Mouse (Mus musculus) kidney, embryonic 16.5 days (tissue): Measurements from ENCODE around the gene Ogfrl1. TPM values are rescaled to one million over a fixed set of nuclear protein-coding genes. Genes with fewer than 3 reads are reported as not detected.
"Not testable (repeated sequence)": the region's sequence is repeated elsewhere in the genome, so short reads cannot be mapped to it uniquely, and the experiment has no call there.

Experiments
- ATAC-seq: fragments of 200-750 bp; cut with Nextera tagmentation; 2 replicates; pipeline ENCODE4 v1.8.0; 2017; ENCODE audit warnings: moderate TSS enrichment; ENCODE audit not compliant: low FRiP score, low TSS enrichment
- H3K27ac ChIP-seq: fragments of 300-500 bp; sonication (generic); 2 replicates; pipeline ENCODE4 v1.5.1; 2014; ENCODE audit warnings: low read length
- H3K27me3 ChIP-seq: fragments of 300-500 bp; sonication (generic); 2 replicates; pipeline ENCODE4 v1.6.1; 2014; ENCODE audit warnings: low read length, control low read depth, mixed read lengths; ENCODE audit not compliant: insufficient read depth
- H3K36me3 ChIP-seq: fragments of 300-500 bp; sonication (generic); 2 replicates; pipeline ENCODE4 v1.6.1; 2014; ENCODE audit warnings: low read length, control low read depth, mixed read lengths; ENCODE audit not compliant: insufficient read depth
- H3K4me1 ChIP-seq: fragments of 300-500 bp; sonication (generic); 2 replicates; pipeline ENCODE4 v1.6.1; 2014; ENCODE audit warnings: low read length, control low read depth, mixed read lengths; ENCODE audit not compliant: insufficient read depth
- H3K4me2 ChIP-seq: fragments of 300-500 bp; sonication (generic); replicated peaks from 2 replicates; pipeline ENCODE4 v1.6.1; 2014; ENCODE audit warnings: low read depth, low read length
- H3K4me3 ChIP-seq: fragments of 300-500 bp; sonication (generic); 2 replicates; pipeline ENCODE4 v1.5.1; 2014; ENCODE audit warnings: mild to moderate bottlenecking, low read length
- H3K9ac ChIP-seq: fragments of 300-500 bp; sonication (generic); replicated peaks from 2 replicates; pipeline ENCODE4 v1.6.1; 2014; ENCODE audit warnings: low read length
- H3K9me3 ChIP-seq: fragments of 300-500 bp; sonication (generic); 2 replicates; pipeline ENCODE4 v1.6.1; 2016; ENCODE audit warnings: low read length, control low read depth
- WGBS: fragments of 180-500 bp; shearing (Covaris S2); extraction: QIAGEN DNeasy Blood & Tissue Kit; methylation state at CpG from one replicate; pipeline ENCODE4 v1.1.7; 2014; 5-methylcytosine and 5-hydroxymethylcytosine counted together
- polyA plus RNA-seq: library from polyadenylated mRNA; unstranded; fragments of >200 nt; fragmentation: Nextera tagmentation; extraction: Ambion mirVana; gene quantifications from 2 replicates; pipeline ENCODE4 v1.2.1, GENCODE M21; 2015

The Ogfrl1 gene
- polyA plus RNA-seq, 1 experiment from 2014 or later: 6.9 TPM

DNA sequence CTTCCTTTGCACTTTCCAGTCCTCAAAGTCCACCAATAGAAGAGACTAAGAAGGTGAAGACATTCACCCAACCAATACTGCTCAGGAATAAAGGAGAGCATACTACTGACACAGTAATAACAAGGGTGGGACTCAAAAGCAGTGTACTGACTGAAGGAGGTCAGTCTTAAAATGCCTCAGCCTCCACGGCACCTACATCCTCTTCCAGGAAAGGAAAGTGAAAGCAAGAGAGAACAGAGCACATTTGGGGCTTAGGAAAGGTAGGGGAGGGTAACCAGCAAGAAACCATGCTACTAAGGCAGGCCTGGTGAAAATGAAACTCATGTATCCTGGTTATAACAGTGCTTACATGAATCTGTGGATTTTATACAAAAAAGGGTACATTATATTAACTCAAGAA, 2.0 kb upstream of the Ogfrl1 start:
- Histone ChIP-seq H3K27me3 (no peaks in the 10 kb centered on the region), H3K36me3 (no peaks in the 10 kb centered on the region), H3K9ac (no peak overlapping the region), H3K9me3 (no peaks in the 10 kb centered on the region), H3K4me3 (no peak overlapping the region), H3K4me1 (no peaks in the 10 kb centered on the region), H3K27ac (no peak overlapping the region), H3K4me2 (no peak overlapping the region)
- ATAC-seq: no peak
- WGBS: 46% methylated on average over 1 of the region's 1 CpGs

DNA sequence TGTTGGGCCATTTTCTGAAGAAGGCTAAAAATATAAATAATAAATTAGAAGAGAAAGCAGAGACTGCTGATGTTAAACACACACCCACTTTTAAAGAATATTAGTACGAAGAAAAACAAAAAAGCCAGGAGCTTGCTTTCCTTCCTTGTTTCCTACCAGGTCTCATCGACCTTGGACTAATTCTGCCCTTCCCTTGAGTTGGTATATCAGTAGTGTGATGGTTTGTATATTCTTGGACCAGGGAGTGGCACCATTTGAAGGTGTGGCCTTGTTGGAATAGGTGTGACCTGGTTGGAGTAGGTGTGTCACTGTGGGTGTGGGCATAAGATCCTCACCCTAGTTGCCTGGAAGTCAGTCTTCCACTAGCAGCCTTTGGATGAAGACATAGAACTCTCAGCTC, 3.2 kb downstream of the Ogfrl1 start:
- not testable (repeated sequence) for H3K4me3 ChIP-seq, H3K27ac ChIP-seq, ATAC-seq, H3K9ac ChIP-seq, H3K36me3 ChIP-seq, H3K4me2 ChIP-seq, H3K9me3 ChIP-seq, H3K27me3 ChIP-seq, H3K4me1 ChIP-seq
- WGBS: 72% methylated on average over 2 of the region's 2 CpGs

DNA sequence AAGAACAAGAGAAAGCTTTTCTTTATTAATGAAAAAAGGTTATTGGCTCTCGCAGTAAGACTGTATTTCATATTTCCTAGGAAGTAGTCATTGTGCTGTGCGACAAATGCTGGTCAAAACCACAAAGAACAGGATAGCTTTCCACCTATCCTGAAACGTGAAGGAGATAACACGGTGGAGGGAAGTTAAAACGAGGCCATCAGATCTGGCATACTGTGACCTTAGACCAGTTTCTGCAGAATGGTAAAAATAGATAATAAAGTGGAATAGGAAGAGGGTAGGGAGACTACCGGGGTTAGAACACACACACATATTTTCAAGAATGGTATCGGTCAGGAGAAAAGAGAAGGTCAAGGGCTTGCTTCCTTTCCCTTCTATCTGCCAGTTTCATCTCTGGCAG, 5.8 kb downstream of the Ogfrl1 start:
- no peak overlapping the region for H3K4me3 ChIP-seq
- no peaks in the 10 kb centered on the region for H3K9me3 ChIP-seq
- WGBS: 79% methylated on average over 7 of the region's 7 CpGs
- ATAC-seq: no peak
- no peaks in the 10 kb centered on the region for H3K4me1 ChIP-seq
- H3K4me2 ChIP-seq: no peak overlapping the region
- H3K9ac ChIP-seq: no peak overlapping the region
- no peaks in the 10 kb centered on the region for H3K36me3 ChIP-seq
- H3K27me3 ChIP-seq: no peaks in the 10 kb centered on the region
- no peak overlapping the region for H3K27ac ChIP-seq

DNA sequence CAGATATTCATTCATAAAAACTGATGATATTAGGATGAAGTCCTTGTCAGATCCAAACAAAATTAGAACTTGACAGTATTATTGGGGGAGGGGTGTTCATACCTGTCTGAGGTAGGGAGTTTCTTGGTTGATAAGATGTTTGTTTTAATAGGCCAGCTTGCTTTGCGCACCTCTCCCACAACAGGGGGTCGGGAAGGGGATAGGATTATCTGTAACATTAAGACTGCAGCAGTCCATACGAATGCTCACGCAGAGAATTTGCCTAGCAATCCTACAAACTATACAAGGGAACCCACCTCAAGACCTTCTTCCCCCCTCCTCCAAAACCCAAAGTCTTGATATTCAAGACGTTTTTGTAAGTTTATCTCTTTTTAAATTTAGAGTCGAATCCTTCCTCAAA, 13.2 kb downstream of the Ogfrl1 start:
- H3K4me2 ChIP-seq: no peak overlapping the region
- no peak for ATAC-seq
- 87% methylated on average over 6 of the region's 6 CpGs for WGBS

DNA sequence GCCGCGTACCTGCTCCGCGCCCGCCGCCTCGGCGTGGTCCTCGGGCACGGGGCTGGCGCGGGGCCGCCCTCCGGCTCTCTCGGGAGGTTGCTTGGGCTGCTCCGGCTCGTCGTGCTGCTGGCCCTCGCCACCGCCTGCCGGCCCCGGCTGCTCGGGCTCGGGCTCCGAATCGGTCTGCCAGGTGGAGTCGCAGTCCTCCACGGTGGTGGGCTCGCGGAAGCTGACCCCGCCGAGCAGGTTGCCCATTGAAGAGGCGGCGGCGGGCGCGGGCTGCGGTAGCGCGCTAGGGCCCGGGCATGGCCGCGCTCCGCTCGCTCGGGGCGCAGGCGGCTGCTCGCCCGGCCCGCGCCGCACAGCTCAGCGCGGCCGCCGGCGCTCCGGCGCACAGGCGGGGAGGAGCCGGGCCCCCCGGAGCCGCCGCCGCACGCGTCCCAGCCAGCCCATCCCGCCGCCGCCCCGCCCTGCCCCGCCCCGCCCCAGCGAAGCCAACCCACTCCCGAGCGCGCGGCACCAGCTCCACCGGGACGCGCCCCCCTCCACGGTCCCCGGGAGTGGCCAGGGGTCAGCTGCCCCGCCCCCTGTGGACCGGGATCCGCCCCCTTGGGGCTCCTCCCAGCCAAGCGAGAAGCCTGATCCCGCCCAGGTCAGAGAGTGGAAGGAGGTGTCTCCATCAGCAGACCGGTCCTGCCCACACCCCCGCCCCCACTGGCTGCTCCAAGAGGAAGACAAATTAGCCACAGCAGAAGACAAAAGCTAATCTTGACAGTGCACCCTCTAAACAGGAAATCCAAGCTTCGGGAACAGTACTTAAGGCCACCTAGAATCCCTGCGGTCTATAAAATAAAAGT, 14.5 kb downstream of the Ogfrl1 start:
- no peaks in the 10 kb centered on the region for H3K27me3 ChIP-seq
- H3K4me3 ChIP-seq: peak overlapping the region; percentile 78
- peak overlapping the region; percentile 83 for H3K4me2 ChIP-seq
- no peaks in the 10 kb centered on the region for H3K9me3 ChIP-seq
- H3K36me3 ChIP-seq: no peaks in the 10 kb centered on the region
- peak overlapping the region; percentile 85 for H3K9ac ChIP-seq
- H3K27ac ChIP-seq: peak overlapping the region; percentile 77
- peaks cover 23% of the 10 kb centered on the region for H3K4me1 ChIP-seq
- WGBS: under 1% methylated on average over 41 of the region's 93 CpGs
- peak; percentile 98 for ATAC-seq

More for the DNA sequence above, 13.2 kb downstream of the Ogfrl1 start:
- Histone ChIP-seq H3K27ac (no peak overlapping the region), H3K4me3 (no peak overlapping the region), H3K36me3 (no peaks in the 10 kb centered on the region), H3K9me3 (no peaks in the 10 kb centered on the region), H3K9ac (no peak overlapping the region), H3K4me1 (peaks cover 23% of the 10 kb centered on the region), H3K27me3 (no peaks in the 10 kb centered on the region)

DNA sequence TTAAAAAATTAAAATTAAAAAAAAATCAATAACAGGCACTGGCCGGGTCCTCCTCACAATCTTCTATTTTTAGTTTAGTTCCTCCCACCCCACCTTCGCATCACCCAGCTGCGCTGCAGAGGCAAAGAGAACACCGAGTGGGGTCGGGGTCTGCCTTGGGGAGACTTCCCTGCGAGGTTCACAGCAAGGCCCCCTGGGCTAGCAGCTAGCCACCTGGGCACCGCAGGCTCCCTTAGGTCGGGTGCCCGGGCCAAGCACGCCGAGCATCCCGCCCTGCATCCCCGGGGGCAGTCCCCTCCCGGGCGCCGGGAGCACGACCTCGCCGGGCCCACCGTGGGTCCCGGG, 15.1 kb downstream of the Ogfrl1 start:
- Histone ChIP-seq H3K9ac (peak overlapping the region; percentile 85), H3K27me3 (no peaks in the 10 kb centered on the region), H3K36me3 (no peaks in the 10 kb centered on the region), H3K4me2 (peak overlapping the region; percentile 83), H3K4me1 (peaks cover 23% of the 10 kb centered on the region), H3K4me3 (peak overlapping the region; percentile 78), H3K9me3 (no peaks in the 10 kb centered on the region), H3K27ac (peak overlapping the region; percentile 77)
- WGBS: 1% methylated on average over 21 of the region's 21 CpGs
- peak; percentile 18; the same call in 1 of the 2 replicates for ATAC-seq

DNA sequence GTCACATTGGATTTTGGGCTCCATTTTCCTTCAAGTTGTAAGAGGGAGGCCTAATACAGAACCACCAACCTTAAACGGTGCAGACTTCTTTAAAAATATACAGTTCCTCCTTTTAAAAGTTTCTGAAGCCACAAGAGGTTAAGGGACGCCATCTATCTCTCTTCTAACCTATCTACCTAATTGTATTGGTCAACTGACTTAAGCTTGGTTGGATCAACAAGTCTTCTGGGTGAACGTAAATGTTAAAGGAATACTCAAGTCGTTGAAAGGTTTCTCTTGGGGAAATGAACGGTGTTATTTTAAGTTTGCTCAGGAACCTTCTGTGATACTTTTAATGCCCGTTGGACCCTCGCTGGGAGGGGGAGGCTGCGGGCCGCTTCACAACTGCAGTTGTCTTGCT, 15.5 kb downstream of the Ogfrl1 start:
- Histone ChIP-seq H3K9ac (peak overlapping the region; percentile 85), H3K4me1 (peaks cover 23% of the 10 kb centered on the region), H3K4me3 (peak overlapping the region; percentile 78), H3K27me3 (no peaks in the 10 kb centered on the region), H3K27ac (no peak overlapping the region), H3K36me3 (no peaks in the 10 kb centered on the region), H3K9me3 (no peaks in the 10 kb centered on the region), H3K4me2 (peak overlapping the region; percentile 83)
- WGBS: 10% methylated on average over 9 of the region's 9 CpGs
- ATAC-seq: no peak

DNA sequence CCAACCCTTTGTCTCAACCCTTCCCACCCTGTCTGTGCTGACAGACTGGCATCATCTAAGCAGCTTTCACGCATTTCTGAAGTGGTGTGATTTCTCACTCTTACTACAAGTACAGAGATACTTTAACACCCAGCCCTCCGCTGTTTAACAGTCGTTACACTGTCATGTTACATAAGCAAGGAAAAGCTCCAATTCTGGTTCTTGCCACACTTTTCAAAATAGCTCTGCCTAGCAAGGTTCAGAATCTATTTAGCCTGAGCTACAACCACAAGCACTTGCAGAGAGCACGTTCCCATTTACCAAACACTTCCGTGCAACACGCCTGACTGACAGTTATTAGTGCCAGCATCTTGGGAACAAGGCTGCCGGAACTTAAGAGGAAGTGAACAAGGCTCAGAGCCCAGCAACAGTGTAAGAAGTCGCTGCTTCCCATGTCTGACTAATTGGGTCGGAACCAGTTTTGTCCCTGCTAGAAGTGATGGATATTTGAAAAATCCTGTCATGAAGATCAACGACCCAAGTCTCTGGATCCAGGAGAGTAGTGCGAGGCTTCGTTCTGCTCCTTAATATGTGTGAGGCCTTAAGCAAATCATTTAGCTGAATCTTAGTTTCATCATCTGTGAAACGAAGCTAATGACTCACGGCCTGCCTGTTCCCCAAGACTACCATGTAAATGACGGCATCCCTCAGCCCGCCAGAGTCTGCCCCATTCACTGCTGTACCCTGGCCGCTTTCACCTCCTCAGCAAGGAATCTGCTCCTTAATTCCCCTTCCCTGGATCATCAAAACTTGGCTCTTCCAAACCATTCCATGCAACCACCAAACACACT, 17.4 kb downstream of the Ogfrl1 start:
- no peaks in the 10 kb centered on the region for H3K27me3 ChIP-seq
- no peak for ATAC-seq
- H3K36me3 ChIP-seq: peaks cover 5% of the 10 kb centered on the region; the same call in 1 of the 2 replicates
- H3K9me3 ChIP-seq: no peaks in the 10 kb centered on the region
- no peak overlapping the region for H3K4me3 ChIP-seq
- WGBS: 54% methylated on average over 17 of the region's 17 CpGs
- H3K9ac ChIP-seq: no peak overlapping the region
- peaks cover 23% of the 10 kb centered on the region for H3K4me1 ChIP-seq
- H3K27ac ChIP-seq: no peak overlapping the region
- H3K4me2 ChIP-seq: peak overlapping the region; percentile 28

DNA sequence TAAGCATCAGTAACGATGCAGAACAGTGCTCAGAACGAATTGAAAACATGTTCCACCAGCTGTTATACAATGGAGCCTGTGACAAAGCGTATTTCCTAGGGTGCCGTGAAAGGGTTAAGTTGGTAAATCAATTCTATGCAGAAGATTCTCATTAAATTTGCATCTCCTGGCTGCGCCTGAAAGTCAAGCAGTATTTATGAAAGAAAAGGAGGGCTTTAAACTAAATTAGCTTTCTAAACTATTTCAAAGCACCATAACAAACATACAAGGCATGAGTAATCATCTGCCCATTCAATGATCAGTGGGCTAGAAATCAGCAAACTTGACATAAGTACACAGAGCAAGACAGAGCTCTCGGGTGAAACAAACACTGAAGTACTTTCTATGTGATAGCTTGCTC, 18.3 kb downstream of the Ogfrl1 start:
- Histone ChIP-seq H3K9me3 (no peaks in the 10 kb centered on the region), H3K4me3 (no peak overlapping the region), H3K27ac (no peak overlapping the region), H3K4me2 (no peak overlapping the region; the same call in 1 of the 2 replicates), H3K27me3 (no peaks in the 10 kb centered on the region), H3K9ac (no peak overlapping the region), H3K4me1 (peaks cover 23% of the 10 kb centered on the region), H3K36me3 (peaks cover 7% of the 10 kb centered on the region; the same call in 1 of the 2 replicates)
- no peak for ATAC-seq
- 58% methylated on average over 6 of the region's 6 CpGs for WGBS

DNA sequence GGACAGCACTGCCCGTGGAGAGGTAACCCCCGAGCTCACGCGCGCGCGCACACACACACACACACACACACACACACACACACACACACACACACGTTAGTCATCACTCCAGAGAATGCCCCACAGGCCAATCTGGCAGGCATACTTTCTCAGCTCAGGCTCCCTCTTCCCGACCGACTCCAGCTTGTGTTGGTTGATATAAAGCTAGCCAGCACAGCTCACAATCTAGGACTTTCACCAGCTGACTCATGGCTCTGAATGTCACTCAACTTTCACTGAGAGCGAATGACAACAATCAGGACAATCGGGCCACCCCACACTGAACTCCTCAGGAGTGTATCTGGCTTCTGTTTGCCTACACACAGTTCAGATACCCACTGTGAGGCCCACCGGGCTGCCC, 20.0 kb downstream of the Ogfrl1 start:
- peaks cover 8% of the 10 kb centered on the region; the same call in 1 of the 2 replicates for H3K36me3 ChIP-seq
- H3K4me3 ChIP-seq: no peak overlapping the region
- H3K27ac ChIP-seq: no peak overlapping the region
- H3K9me3 ChIP-seq: no peaks in the 10 kb centered on the region
- no peaks in the 10 kb centered on the region for H3K27me3 ChIP-seq
- ATAC-seq: no peak
- H3K4me2 ChIP-seq: no peak overlapping the region
- H3K9ac ChIP-seq: no peak overlapping the region
- H3K4me1 ChIP-seq: peaks cover 18% of the 10 kb centered on the region
- WGBS: 90% methylated on average over 13 of the region's 13 CpGs
